Mouse (Mus musculus) layer of hippocampus, adult 2 months (tissue): ENCODE measurements around the gene Gm10057. TPM values are rescaled to one million over a fixed set of nuclear protein-coding genes. Genes with fewer than 3 reads are reported as not detected.
"Not testable (repeated sequence)": the region's sequence is repeated elsewhere in the genome, so short reads cannot be mapped to it uniquely, and the experiment has no call there.

ENCODE experiments used
- DNase-seq, 2 experiments: peaks; one replicate each; pipeline ENCODE4 v3.0.0; 2022; ENCODE audit warnings: low spot score in 2 of 2
- H3K27ac ChIP-seq: fragments of 200-600 bp; 2 replicates; pipeline ENCODE4 v1.8.1; 2022
- H3K4me3 ChIP-seq: fragments of 200-600 bp; 2 replicates; pipeline ENCODE4 v1.8.1; 2022; ENCODE audit warnings: mild to moderate bottlenecking
- long read RNA-seq, 2 experiments: library from polyadenylated mRNA; stranded (forward); transcript quantifications; one replicate each; pipeline ENCODE4 v2.0.0; 2021; ENCODE audit warnings: borderline mapping rate in 2 of 2
- total RNA-seq, 2 experiments: library from RNA; stranded (reverse); gene quantifications; 2 replicates each; pipeline ENCODE4 v1.2.3; 2021

Gene Gm10057
- total RNA-seq: not detected
- long read RNA-seq, experiment 1: 0 reads
- long read RNA-seq, experiment 2: 0 reads

- DNase-seq, H3K4me3 ChIP-seq, H3K27ac ChIP-seq: not testable (repeated sequence)
Measured at GRCm38 (mm10) chrX:154054939-154055338, at the start of gene Gm10057. Gene Gm10057 (minus strand): TSS chrX:154055039.

- H3K4me3 ChIP-seq, DNase-seq, H3K27ac ChIP-seq: not testable (repeated sequence)
Measured at GRCm38 (mm10) chrX:154033727-154034126, 21.1 kb downstream of the Gm10057 start, which contains the start of gene 4921511M17Rik. Gene 4921511M17Rik (minus strand): TSS chrX:154033827.

GRCm38 (mm10) chrX:154012540-154012939 lies 42.3 kb downstream of the Gm10057 start, which contains the start of gene Samt1:
Gene Samt1 (minus strand): TSS chrX:154012640.
- DNase-seq, H3K27ac ChIP-seq, H3K4me3 ChIP-seq: not testable (repeated sequence)

Other genes with a start within 250 kb of the Gm10057 start
- 10 to 100 TPM in 1 of 2 experiments, 1 to 10 TPM in 1; 7.8 to 10.9 TPM for gene Spin2c, start 222.8 kb downstream of the Gm10057 start, total RNA-seq
- not detected for gene Samt1, start 42.4 kb downstream of the Gm10057 start, total RNA-seq
- gene 4921511M17Rik, start 21.2 kb downstream of the Gm10057 start, total RNA-seq: not detected
- not detected for gene Gm15140, start 65.6 kb upstream of the Gm10057 start, total RNA-seq